Mouse (Mus musculus): ENCODE results near the gene Stxbp5l. TPM values are rescaled to one million over a fixed set of nuclear protein-coding genes. Genes with fewer than 3 reads are reported as not detected.
"Not testable (repeated sequence)": the region's sequence is repeated elsewhere in the genome, so short reads cannot be mapped to it uniquely, and the experiment has no call there.

Stxbp5l gene
- polyA plus RNA-seq (2012; rRNA removed): 13.5 and 14.2 TPM in 2 replicates

GRCm38 (mm10) chr16:37384821-37385344 lies at the start of gene Stxbp5l:
TSS of gene Stxbp5l (minus strand) at chr16:37384962.
- DNase-seq (ENCODE audit: extremely low spot score in 1 of 2, low spot score in 1 of 2): peak; percentile 93 to 95

GRCm38 (mm10) chr16:37433418-37434204 lies 48.8 kb upstream of the Stxbp5l start:
- DNase-seq (ENCODE audit: extremely low spot score in 1 of 2, low spot score in 1 of 2): peak; percentile 36 to 72

- DNase-seq (ENCODE audit: extremely low spot score in 1 of 2, low spot score in 1 of 2): peak in 1 of 2 experiments; percentile 47
These were observed 40.7 kb upstream of the Stxbp5l start for GRCm38 (mm10) chr16:37425434-37425833.

GRCm38 (mm10) chr16:37422874-37423273 lies 38.1 kb upstream of the Stxbp5l start:
- DNase-seq (ENCODE audit: extremely low spot score in 1 of 2, low spot score in 1 of 2): no peak

DNA sequence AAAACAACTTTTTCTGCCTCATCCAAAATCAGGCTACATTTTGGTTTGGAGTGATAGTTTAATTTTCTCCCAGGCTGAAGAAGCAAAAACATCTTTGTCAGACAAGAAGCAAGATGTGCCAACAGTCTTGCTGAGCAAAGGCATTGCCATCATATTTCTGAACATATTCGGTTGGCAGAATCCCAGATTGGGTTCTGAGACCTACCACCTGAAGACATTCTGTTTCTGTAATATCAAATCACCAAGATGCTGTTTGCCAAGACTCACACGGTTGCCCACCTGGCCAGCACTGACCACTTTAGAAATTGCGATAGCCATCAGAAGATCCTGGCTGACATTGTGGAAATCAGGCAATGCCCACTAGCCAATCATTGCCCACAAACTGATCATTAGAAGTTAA lies 37.1 kb upstream of the Stxbp5l start:
- DNase-seq (ENCODE audit: extremely low spot score in 1 of 2, low spot score in 1 of 2): no peak

- no peak for DNase-seq (ENCODE audit: extremely low spot score in 1 of 2, low spot score in 1 of 2)
These were observed 35.8 kb upstream of the Stxbp5l start for GRCm38 (mm10) chr16:37420512-37420911.

GRCm38 (mm10) chr16:37405536-37405935 lies 20.8 kb upstream of the Stxbp5l start:
- DNase-seq (ENCODE audit: extremely low spot score in 1 of 2, low spot score in 1 of 2): no peak

DNA sequence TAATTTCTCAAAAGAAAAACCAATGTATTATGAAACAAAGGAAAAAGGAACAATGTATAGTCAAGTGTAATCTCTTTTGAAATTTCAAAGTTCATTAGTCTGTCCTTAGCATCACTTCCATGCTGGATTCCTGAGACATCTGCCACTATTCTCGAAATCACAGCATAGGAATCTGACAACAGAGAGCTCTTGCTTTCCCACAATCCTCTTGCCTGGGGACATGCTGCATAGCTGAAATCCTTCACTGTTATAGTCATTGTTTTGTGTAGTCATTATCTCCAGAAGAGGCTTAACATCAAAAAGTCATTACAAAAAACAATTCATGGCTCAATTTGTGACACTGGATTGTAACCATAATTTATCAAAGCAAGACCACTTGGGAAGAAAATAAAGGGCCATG lies 20.2 kb upstream of the Stxbp5l start:
- DNase-seq (ENCODE audit: extremely low spot score in 1 of 2, low spot score in 1 of 2): no peak

DNA sequence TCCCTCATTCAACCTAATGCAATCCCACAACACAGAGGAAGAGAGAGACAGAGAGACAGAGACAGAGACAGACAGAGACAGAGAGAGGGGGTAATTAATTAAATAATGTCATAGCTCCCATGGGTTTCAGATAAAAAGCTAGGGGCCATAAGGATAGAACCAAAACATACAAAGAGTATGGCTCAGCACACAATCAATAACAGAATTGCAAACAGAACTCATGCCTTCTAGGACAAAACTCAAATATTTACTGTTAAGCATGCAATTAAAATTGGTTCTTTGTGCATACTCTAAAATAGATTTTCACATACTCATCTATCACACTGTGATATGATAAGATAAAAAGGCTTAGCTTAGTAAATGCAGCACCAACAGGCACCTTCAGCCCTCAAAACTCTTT lies 5.2 kb upstream of the Stxbp5l start:
- no peak for DNase-seq (ENCODE audit: extremely low spot score in 1 of 2, low spot score in 1 of 2)

DNA sequence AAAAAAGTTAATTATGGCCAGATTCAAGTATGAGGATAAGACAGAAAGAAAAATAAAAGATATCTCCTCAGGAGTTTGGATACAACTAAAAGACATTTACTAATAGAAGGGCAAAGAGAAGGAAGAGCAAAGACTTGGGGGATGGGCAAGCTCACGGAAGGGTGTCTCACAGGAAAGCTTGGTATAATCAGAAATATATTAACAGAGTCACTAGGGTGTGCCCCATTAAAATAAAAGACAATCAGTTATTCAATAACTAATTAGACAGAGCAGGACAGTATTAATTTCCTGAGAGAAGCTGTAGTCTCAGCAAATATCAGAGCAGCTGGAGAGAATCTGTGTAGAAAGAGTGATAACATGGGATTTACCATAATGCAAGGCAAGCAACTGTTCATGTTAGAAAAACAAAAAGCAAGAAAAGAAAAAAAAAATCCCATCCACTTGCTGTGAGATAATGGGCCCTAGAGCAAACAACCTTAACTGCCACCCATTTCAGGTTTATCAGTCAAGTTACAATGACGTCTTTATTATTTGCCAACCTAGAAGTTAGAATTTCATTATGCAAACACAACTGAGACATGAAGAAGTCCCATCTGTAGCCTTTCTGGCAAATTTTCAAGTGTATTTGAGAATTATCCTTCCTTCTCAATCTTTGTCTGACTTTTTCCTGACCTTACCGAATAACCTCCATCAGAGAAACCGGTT lies 4.6 kb upstream of the Stxbp5l start:
- DNase-seq (ENCODE audit: extremely low spot score in 1 of 2, low spot score in 1 of 2): no peak

- DNase-seq (ENCODE audit: extremely low spot score in 1 of 2, low spot score in 1 of 2): peak; percentile 21 to 63
These were observed 393 bp downstream of the Stxbp5l start for GRCm38 (mm10) chr16:37384369-37384768.

DNA sequence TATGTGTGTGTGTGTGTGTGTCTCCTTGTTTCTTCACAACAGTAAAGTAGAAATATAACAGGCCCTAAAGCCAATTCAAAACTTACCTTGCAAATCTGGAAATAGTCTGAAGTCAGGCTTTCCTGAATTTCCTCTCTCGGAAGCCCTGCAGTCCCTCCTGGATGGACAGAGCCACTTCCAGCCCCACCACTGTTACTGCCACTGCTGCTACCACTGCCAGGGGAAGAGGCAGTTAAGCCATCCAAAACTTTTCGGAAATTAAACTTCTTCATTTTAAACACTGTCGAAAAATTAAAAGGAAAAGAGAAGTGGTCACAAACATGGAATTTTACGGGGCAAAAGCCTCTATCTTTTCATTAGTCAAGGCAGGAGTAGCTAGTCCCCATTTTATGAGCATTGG lies 1.3 kb downstream of the Stxbp5l start:
- peak in 1 of 2 experiments; percentile 18 for DNase-seq (ENCODE audit: extremely low spot score in 1 of 2, low spot score in 1 of 2)

DNA sequence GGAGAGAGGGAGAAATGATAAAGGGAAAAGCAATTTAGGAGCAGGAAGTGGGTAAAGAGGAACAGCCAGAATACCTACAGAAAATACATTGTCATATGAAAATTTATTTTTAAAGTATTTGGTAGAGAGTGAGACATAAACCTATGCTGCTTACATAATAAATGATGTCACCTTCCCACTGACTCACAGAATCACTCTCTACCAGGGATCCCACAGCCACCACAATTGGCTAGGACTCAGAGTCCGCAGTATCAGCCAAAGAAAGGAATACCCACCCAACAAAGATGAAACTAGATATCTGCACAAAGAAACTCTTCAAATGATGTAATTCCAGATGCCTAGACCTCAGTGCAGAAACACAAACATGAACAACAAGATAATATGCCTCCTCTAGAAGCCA lies 12.0 kb downstream of the Stxbp5l start:
- DNase-seq (ENCODE audit: extremely low spot score in 1 of 2, low spot score in 1 of 2): peak in 1 of 2 experiments; percentile 62

GRCm38 (mm10) chr16:37367426-37367825 lies 17.3 kb downstream of the Stxbp5l start:
- no peak for DNase-seq (ENCODE audit: extremely low spot score in 1 of 2, low spot score in 1 of 2)

- no peak for DNase-seq (ENCODE audit: extremely low spot score in 1 of 2, low spot score in 1 of 2)
These were observed 20.8 kb downstream of the Stxbp5l start for GRCm38 (mm10) chr16:37363958-37364357.

DNA sequence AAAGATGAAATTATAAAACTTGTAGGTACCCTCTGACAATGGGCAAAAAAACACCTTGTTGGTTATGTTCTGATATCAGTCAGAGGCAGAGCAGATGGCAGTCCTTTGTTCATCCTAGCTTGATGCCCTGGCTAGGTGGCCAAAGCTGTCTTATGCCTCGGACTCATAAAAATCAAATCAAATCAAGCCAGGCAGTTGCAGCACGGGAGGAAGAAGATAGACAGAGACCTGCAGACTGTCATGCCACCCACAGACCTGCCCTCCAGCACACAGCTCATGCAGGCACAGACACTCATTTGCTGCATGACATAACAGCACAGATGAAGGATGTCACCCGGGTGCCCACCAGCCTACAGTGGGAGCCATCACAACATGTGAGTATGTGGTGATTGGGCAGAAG lies 29.1 kb downstream of the Stxbp5l start:
- no peak for DNase-seq (ENCODE audit: extremely low spot score in 1 of 2, low spot score in 1 of 2)

DNA sequence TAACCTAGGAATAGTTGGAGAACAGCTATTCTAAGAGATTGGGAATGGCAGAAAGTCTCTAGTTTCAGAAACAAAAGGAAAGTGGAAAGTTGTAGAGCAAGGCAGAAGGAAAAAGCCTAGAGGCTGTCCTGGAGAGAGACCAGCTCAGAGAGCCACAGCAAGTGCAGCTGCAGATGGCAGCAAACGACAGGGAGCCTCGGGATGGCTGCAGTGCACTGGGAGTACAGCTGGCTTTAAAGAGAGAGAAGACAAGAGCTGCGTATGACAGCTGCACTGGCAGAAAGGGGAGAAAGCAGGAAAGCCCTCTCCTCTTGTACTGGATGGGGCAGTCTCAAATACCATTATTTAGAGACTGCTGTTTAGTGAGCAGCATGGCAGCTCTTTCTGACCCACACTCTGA lies 37.7 kb downstream of the Stxbp5l start:
- peak in 1 of 2 experiments; percentile 35 for DNase-seq (ENCODE audit: extremely low spot score in 1 of 2, low spot score in 1 of 2)

DNA sequence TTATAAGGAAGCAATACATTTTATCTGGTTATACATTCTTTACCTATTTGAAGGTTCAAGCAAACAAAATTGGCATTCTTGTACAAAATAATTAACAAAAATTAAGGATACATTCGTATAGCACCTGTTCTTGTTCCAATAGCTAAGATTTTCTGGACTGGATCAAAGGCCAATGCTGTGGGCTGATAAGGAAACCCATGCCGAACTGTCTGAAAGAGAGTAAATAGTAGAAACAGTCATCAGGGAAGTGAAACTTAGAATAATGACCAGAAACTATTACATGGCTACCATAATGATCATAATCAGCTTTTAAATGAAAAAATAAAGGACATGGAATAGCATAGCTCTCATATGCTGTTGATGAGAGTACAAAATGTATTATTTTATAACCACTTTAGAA lies 39.8 kb downstream of the Stxbp5l start:
- DNase-seq (ENCODE audit: extremely low spot score in 1 of 2, low spot score in 1 of 2): no peak

- not testable (repeated sequence) for DNase-seq (ENCODE audit: extremely low spot score in 1 of 2, low spot score in 1 of 2)
These were observed 43.3 kb downstream of the Stxbp5l start for GRCm38 (mm10) chr16:37341446-37341845.

GRCm38 (mm10) chr16:37338177-37338576 lies 46.6 kb downstream of the Stxbp5l start:
- no peak for DNase-seq (ENCODE audit: extremely low spot score in 1 of 2, low spot score in 1 of 2)

DNA sequence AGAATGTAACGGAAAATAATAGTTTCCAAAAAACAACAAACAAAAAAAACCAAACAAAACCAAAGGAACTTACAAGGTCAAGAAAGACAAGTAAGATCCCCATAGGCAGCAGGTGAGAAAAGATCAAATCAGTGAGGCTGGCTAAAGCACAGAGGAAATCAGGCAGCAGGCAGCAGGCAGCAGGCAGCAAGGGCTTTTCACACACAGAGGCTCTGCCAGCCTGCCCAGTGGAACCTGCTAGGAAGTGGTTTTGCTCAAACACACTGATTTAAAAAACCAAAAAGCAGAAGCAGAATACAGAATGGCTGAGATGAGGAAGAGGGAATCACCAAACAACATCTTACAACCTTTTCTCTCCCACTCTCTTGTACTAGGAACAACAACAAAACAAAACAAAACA lies 47.2 kb downstream of the Stxbp5l start:
- no peak for DNase-seq (ENCODE audit: extremely low spot score in 1 of 2, low spot score in 1 of 2)

DNA sequence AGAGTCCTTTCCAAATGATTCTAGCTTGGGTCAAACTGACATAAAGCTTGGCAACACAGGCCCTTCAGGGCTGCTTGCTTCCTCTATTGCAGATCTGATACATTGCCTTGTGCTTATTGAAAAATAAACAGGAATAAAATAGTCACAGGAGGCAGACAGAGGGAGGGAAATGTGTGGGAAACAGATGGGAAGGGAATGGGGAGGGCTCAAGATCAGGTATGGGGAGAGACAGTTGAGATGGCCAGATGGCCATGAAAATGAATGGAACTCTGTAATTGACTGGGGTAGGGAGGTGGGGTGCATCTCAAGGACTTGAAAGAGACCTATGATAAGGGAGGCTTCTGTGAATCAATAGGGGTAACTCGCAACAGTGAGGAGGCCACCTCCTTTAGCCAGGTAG lies 80.3 kb downstream of the Stxbp5l start:
- no peak for DNase-seq (ENCODE audit: extremely low spot score in 1 of 2, low spot score in 1 of 2)
